31 mouse cellular contexts compared by ENCODE assay signal in the genomic region with DNA sequence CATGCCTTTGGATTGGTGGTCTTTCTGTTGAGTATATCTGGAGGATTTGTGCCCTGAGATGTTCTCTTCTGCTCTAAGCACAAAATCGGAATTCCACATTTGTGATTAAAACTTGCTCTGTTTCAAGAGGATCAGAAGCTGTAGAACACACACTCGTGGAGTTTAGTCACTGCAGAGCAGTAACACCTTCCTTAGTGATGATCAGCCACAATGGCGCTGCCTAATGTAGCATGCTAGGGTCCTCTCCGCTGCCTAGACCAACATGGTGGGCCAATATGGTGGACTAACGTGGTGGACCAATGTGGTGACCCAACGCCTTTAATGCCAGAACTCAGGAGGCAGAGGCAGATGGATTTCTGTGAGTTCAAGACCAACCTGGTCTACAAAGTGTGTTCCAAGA. TPM values are rescaled to one million over a fixed set of nuclear protein-coding genes. Genes with fewer than 3 reads are reported as not detected.
"Had no signal": no experiment of that assay in that cellular context is flagged by ENCODE, and none has a peak within 500 bp of the region (broad histone marks: within the 10 kb centered on the region; RNA-seq: fewer than 3 reads in every experiment).

No protein-coding gene starts in this region.

- H3K4me3 ChIP-seq: embryonic facial prominence, embryonic 10.5 days; embryonic facial prominence, embryonic 12.5 days; embryonic facial prominence, embryonic 13.5 days; embryonic facial prominence, embryonic 15.5 days; erythroblast, embryonic 14.5 days; forebrain, embryonic 10.5 days; forebrain, embryonic 12.5 days; forebrain, embryonic 13.5 days; forebrain, embryonic 15.5 days; gastrocnemius, adult 2 months; heart, adult 2 months had no signal

- H3K9me3 ChIP-seq: embryonic facial prominence, embryonic 10.5 days; embryonic facial prominence, embryonic 12.5 days; embryonic facial prominence, embryonic 13.5 days; embryonic facial prominence, embryonic 15.5 days; forebrain, embryonic 10.5 days; forebrain, embryonic 12.5 days; forebrain, embryonic 13.5 days; forebrain, embryonic 15.5 days had no signal

- H3K27me3 ChIP-seq: embryonic facial prominence, embryonic 12.5 days; embryonic facial prominence, embryonic 13.5 days; embryonic facial prominence, embryonic 15.5 days; forebrain, embryonic 12.5 days; forebrain, embryonic 13.5 days; forebrain, embryonic 15.5 days had no signal

- H3K27ac ChIP-seq: embryonic facial prominence, embryonic 10.5 days; embryonic facial prominence, embryonic 12.5 days; embryonic facial prominence, embryonic 13.5 days; embryonic facial prominence, embryonic 15.5 days; forebrain, embryonic 10.5 days; forebrain, embryonic 12.5 days; forebrain, embryonic 13.5 days; forebrain, embryonic 15.5 days; gastrocnemius, adult 2 months; heart, adult 2 months had no signal

- H3K36me3 ChIP-seq: embryonic facial prominence, embryonic 10.5 days; embryonic facial prominence, embryonic 12.5 days; embryonic facial prominence, embryonic 13.5 days; embryonic facial prominence, embryonic 15.5 days; forebrain, embryonic 10.5 days; forebrain, embryonic 12.5 days; forebrain, embryonic 15.5 days had no signal

- H3K9ac ChIP-seq: embryonic facial prominence, embryonic 12.5 days; embryonic facial prominence, embryonic 13.5 days; embryonic facial prominence, embryonic 15.5 days; forebrain, embryonic 12.5 days; forebrain, embryonic 13.5 days; forebrain, embryonic 15.5 days; forebrain, postnatal 0 days had no signal

- H3K4me2 ChIP-seq: embryonic facial prominence, embryonic 12.5 days; embryonic facial prominence, embryonic 13.5 days; embryonic facial prominence, embryonic 15.5 days; forebrain, embryonic 12.5 days; forebrain, embryonic 13.5 days; forebrain, embryonic 15.5 days had no signal

- DNase-seq: cerebellum, adult 2 months; cerebellum, adult 8-10 months; cerebellum, adult 9-10 months; cerebellum, adult 9-11 months; cerebellum, postnatal 10 days; cerebellum, postnatal 14 days; cerebellum, postnatal 25 days; cerebellum, postnatal 36 days; embryo, embryonic 11 days; forebrain, postnatal 0 days; gastrocnemius, adult 2 months; gastrocnemius, postnatal 10 days; gastrocnemius, postnatal 14 days; gastrocnemius, postnatal 25 days; gastrocnemius, postnatal 36 days; heart, adult 18-20 months; heart, adult 2 months had no signal

- H3K4me1 ChIP-seq: embryonic facial prominence, embryonic 10.5 days; embryonic facial prominence, embryonic 13.5 days; embryonic facial prominence, embryonic 15.5 days; forebrain, embryonic 10.5 days; forebrain, embryonic 12.5 days; forebrain, embryonic 13.5 days; forebrain, embryonic 15.5 days had no signal

- ATAC-seq: forebrain, embryonic 13.5 days; forebrain, embryonic 14.5 days; forebrain, embryonic 15.5 days; forebrain, embryonic 16.5 days; forebrain, postnatal 0 days had no signal

RNA-seq across cellular contexts. Expression of gene Esr2, which starts 5.8 kb away (rescaled TPM):
- total RNA-seq: common myeloid progenitor, adult 5-6 weeks; gastrocnemius, postnatal 14 days; gastrocnemius, postnatal 25 days; granulocyte monocyte progenitor cell, adult 5-6 weeks; heart, adult 18-20 months; heart, adult 2 months had no signal
- polyA plus RNA-seq: embryonic facial prominence, embryonic 14.5 days; erythroblast, embryonic 14.5 days had no signal
